ENCODE assay signal across 21 mouse cellular contexts in genomic region chr12:82097620-82098019, GRCm38 (mm10).
DNase-seq lines count a peak whose midpoint lies in the region; ATAC-seq and TF ChIP-seq lines count a peak whose summit lies in the region.
"Had no signal": no experiment of that assay in that cellular context is flagged by ENCODE, and none has a peak within 500 bp of the region (broad histone marks: within the 10 kb centered on the region; RNA-seq: fewer than 3 reads in every experiment).

No protein-coding gene starts in this region.

- H3K9ac ChIP-seq in MEL (ENCODE audit: control insufficient read depth, low read depth, low read length, poor library complexity, severe bottlenecking), result no peak overlapping the region
- H3K9ac ChIP-seq in intestine, embryonic 16.5 days (ENCODE audit: low read depth, low read length), result no peak overlapping the region
- H3K9ac ChIP-seq: forebrain, postnatal 0 days; heart, embryonic 13.5 days; hindbrain, embryonic 14.5 days; liver, embryonic 12.5 days; stomach, embryonic 15.5 days had no signal

- no peak for TF ChIP-seq EP300 in MEL (IDR thresholded peaks at IDR 0.05; ENCODE audit: low read depth in 1 of 2, low read length in 2 of 2)

- no peak for TF ChIP-seq CTCF in thymus, adult 2 months (IDR thresholded peaks at IDR 0.05; ENCODE audit: borderline replicate concordance, control insufficient read depth, extremely low read depth, insufficient read depth, low read length, poor library complexity)
- no peak for TF ChIP-seq CTCF in MEL (IDR thresholded peaks at IDR 0.05 in 2 of 3, conservative IDR thresholded peaks at IDR 0.05 in 1 of 3; ENCODE audit: control insufficient read depth in 1 of 3, insufficient read depth in 1 of 3, low read depth in 2 of 3, low read length in 3 of 3, poor library complexity in 1 of 3, severe bottlenecking in 1 of 3)

- H3K79me2 ChIP-seq in MEL (ENCODE audit: control insufficient read depth, insufficient read depth, low read length, poor library complexity), result no peaks in the 10 kb centered on the region

- H3K9me3 ChIP-seq in MEL (replicated peaks; ENCODE audit: insufficient read depth, low read length), result no peaks in the 10 kb centered on the region
- H3K9me3 ChIP-seq in intestine, embryonic 16.5 days (ENCODE audit: control insufficient read depth, low read length), result no peaks in the 10 kb centered on the region
- H3K9me3 ChIP-seq: stomach, embryonic 15.5 days had no signal

- ATAC-seq in intestine, embryonic 16.5 days, result peak; percentile 44; the same call in 1 of the 2 replicates
- ATAC-seq in megakaryocyte-erythroid progenitor cell, adult 5-6 weeks (replicated peaks; ENCODE audit: low FRiP score, low TSS enrichment, poor library complexity, severe bottlenecking), result no peak
- ATAC-seq: forebrain, postnatal 0 days; liver, embryonic 12.5 days had no signal

- H3K27ac ChIP-seq in thymus, adult 2 months (ENCODE audit: control insufficient read depth, insufficient read depth, low read length), result no peak overlapping the region
- no peak overlapping the region for H3K27ac ChIP-seq in MEL (ENCODE audit: control insufficient read depth, low read depth, low read length)
- H3K27ac ChIP-seq in intestine, embryonic 16.5 days (ENCODE audit: low read length), result 0 out of 2 replicates have a peak overlapping the region, but pooled peaks have one; percentile 26
- H3K27ac ChIP-seq: forebrain, embryonic 10.5 days; heart, embryonic 13.5 days; hindbrain, embryonic 14.5 days; liver, embryonic 12.5 days; stomach, embryonic 15.5 days had no signal

- no peaks in the 10 kb centered on the region for H3K27me3 ChIP-seq in thymus, adult 2 months (ENCODE audit: control insufficient read depth, insufficient read depth, low read length)
- H3K27me3 ChIP-seq in MEL (ENCODE audit: control insufficient read depth in 1 of 2, insufficient read depth in 2 of 2, low read length in 2 of 2), result no peaks in the 10 kb centered on the region; a peak in 1 of 4 replicates
- H3K27me3 ChIP-seq in intestine, embryonic 16.5 days (replicated peaks; ENCODE audit: control insufficient read depth, insufficient read depth, low read length), result no peaks in the 10 kb centered on the region
- H3K27me3 ChIP-seq: heart, embryonic 13.5 days; liver, embryonic 12.5 days; stomach, embryonic 15.5 days had no signal

- no peak overlapping the region for H3K4me3 ChIP-seq in thymus, adult 2 months (ENCODE audit: control insufficient read depth, insufficient read depth, low read length)
- no peak overlapping the region for H3K4me3 ChIP-seq in MEL (ENCODE audit: control insufficient read depth in 1 of 2, insufficient read depth in 1 of 2, low read depth in 2 of 2, low read length in 2 of 2)
- H3K4me3 ChIP-seq in intestine, embryonic 16.5 days (ENCODE audit: low read length), result no peak overlapping the region
- H3K4me3 ChIP-seq: forebrain, embryonic 10.5 days; heart, embryonic 13.5 days; liver, embryonic 12.5 days; stomach, embryonic 15.5 days had no signal

- 43% methylated on average over 4 of the region's 4 CpGs for WGBS in thymus, adult 2 months
- WGBS in intestine, embryonic 16.5 days, result 84% methylated on average over 4 of the region's 4 CpGs

- no peak overlapping the region for H3K4me2 ChIP-seq in intestine, embryonic 16.5 days (ENCODE audit: low read depth, low read length)
- H3K4me2 ChIP-seq: heart, embryonic 13.5 days; hindbrain, embryonic 14.5 days; liver, embryonic 12.5 days; midbrain, embryonic 11.5 days; stomach, embryonic 15.5 days had no signal

- DNase-seq in thymus, adult 2 months, result peak; percentile 21
- no peak for DNase-seq in thymus, adult 18-20 months
- DNase-seq in MEL (ENCODE audit: low read depth, low spot score), result no peak
- DNase-seq in thymus, postnatal 36 days, result peak; percentile 6 to 33
- DNase-seq in gastrocnemius, postnatal 10 days, result no peak
- DNase-seq: B cell, adult 2 months; cerebellum, adult 18-20 months; cerebellum, postnatal 36 days; forebrain, postnatal 0 days; heart, adult 11 months; heart, postnatal 36 days; lung, adult 2 months; lung, postnatal 36 days had no signal

- peaks cover 11% of the 10 kb centered on the region for H3K4me1 ChIP-seq in thymus, adult 2 months (replicated peaks; ENCODE audit: control insufficient read depth, insufficient read depth, low read length)
- no peaks in the 10 kb centered on the region for H3K4me1 ChIP-seq in MEL (ENCODE audit: control insufficient read depth in 1 of 2, insufficient read depth in 2 of 2, low read length in 2 of 2)
- peaks cover 14% of the 10 kb centered on the region for H3K4me1 ChIP-seq in intestine, embryonic 16.5 days (ENCODE audit: control insufficient read depth, insufficient read depth, low read length)
- H3K4me1 ChIP-seq: liver, embryonic 12.5 days; stomach, embryonic 15.5 days had no signal

- TF ChIP-seq RAD21 in MEL (IDR thresholded peaks at IDR 0.05; ENCODE audit: low read depth, low read length), result no peak

- no peak for TF ChIP-seq POLR2A in thymus, adult 2 months (IDR thresholded peaks at IDR 0.05; ENCODE audit: control insufficient read depth, extremely low read depth, insufficient read depth, low read length, poor library complexity)
- no peak for TF ChIP-seq POLR2A in MEL (IDR thresholded peaks at IDR 0.05; ENCODE audit: control insufficient read depth in 1 of 2, insufficient read depth in 1 of 2, low read depth in 1 of 2, low read length in 2 of 2, poor library complexity in 1 of 2)

- no peaks in the 10 kb centered on the region for H3K36me3 ChIP-seq in thymus, adult 2 months (ENCODE audit: control insufficient read depth, insufficient read depth, low read length)
- H3K36me3 ChIP-seq in MEL (ENCODE audit: control insufficient read depth in 1 of 2, insufficient read depth in 2 of 2, low read length in 2 of 2), result no peaks in the 10 kb centered on the region
- no peaks in the 10 kb centered on the region for H3K36me3 ChIP-seq in intestine, embryonic 16.5 days (ENCODE audit: control insufficient read depth, insufficient read depth, low read length)
- H3K36me3 ChIP-seq: forebrain, embryonic 10.5 days; heart, embryonic 13.5 days; liver, embryonic 12.5 days; stomach, embryonic 15.5 days had no signal

TF ChIP-seq in MEL, 35 proteins besides CTCF, POLR2A, EP300 and RAD21:
- peak; percentile 67; the same call in 1 of the 2 replicates for TF ChIP-seq USF1 (IDR thresholded peaks at IDR 0.05; ENCODE audit: low read depth, low read length)
- TF ChIP-seq TCF12 (IDR thresholded peaks at IDR 0.05; ENCODE audit: low read depth, low read length), result no peak

Comparison
In these comparisons a context has a peak if more than half of its experiments do, and no peak if none do; other contexts are left out.
1. DNase-seq: peak in thymus, adult 2 months (single experiment) and thymus, postnatal 36 days (2 of 2); none in thymus, adult 18-20 months (0 of 2), MEL (single experiment) and gastrocnemius, postnatal 10 days (single experiment).